Mouse (Mus musculus): ENCODE measurements around the gene Gm45713. TPM values are rescaled to one million over a fixed set of nuclear protein-coding genes. Genes with fewer than 3 reads are reported as not detected.
A peak's percentile ranks its signal among the peaks of the same experiment; 100 is the strongest.

Gene Gm45713
- total and polyA plus RNA-seq, 3 experiments, result 3.9 TPM; not detected in 2

GRCm38 (mm10) chr7:45134544-45135026, 1.4 kb downstream of the Gm45713 start:
- Histone ChIP-seq H3K79me2 (ENCODE audit: control insufficient read depth, insufficient read depth, low read length, poor library complexity) (peaks cover 6% of the 10 kb centered on the region), H3K9ac (ENCODE audit: control insufficient read depth, low read depth, low read length, poor library complexity, severe bottlenecking) (peak overlapping the region; percentile 75), H3K9me3 (replicated peaks; ENCODE audit: insufficient read depth, low read length) (no peaks in the 10 kb centered on the region), H3K36me3 (ENCODE audit: control insufficient read depth in 1 of 2, insufficient read depth in 2 of 2, low read length in 2 of 2) (peaks cover 0 to 22% of the 10 kb centered on the region in 2 experiments; a peak in 2 of 4 replicates), H3K27me3 (ENCODE audit: control insufficient read depth in 1 of 2, insufficient read depth in 2 of 2, low read length in 2 of 2) (no peaks in the 10 kb centered on the region), H3K27ac (ENCODE audit: control insufficient read depth, low read depth, low read length) (peak overlapping the region; percentile 92), H3K4me3 (ENCODE audit: control insufficient read depth in 1 of 2, insufficient read depth in 1 of 2, low read depth in 2 of 2, low read length in 2 of 2) (peak overlapping the region; percentile 61 to 74), H3K4me1 (ENCODE audit: control insufficient read depth in 1 of 2, insufficient read depth in 2 of 2, low read length in 2 of 2) (peaks cover 11 to 33% of the 10 kb centered on the region in 2 experiments)
- DNase-seq (ENCODE audit: low read depth, low spot score), result peak; percentile 92
- no peak for TF ChIP-seq ZKSCAN1 (IDR thresholded peaks at IDR 0.05; ENCODE audit: low read depth, low read length)
- TF ChIP-seq CHD2 (IDR thresholded peaks at IDR 0.05; ENCODE audit: low read length), result no peak
- no peak for TF ChIP-seq ZC3H11A (IDR thresholded peaks at IDR 0.05; ENCODE audit: low read depth, low read length)
- TF ChIP-seq E2F4 (IDR thresholded peaks at IDR 0.05; ENCODE audit: borderline replicate concordance, low read depth, low read length), result no peak
- 0 out of 2 replicates have a peak, but pooled peaks have one; percentile 26 for TF ChIP-seq POLR2AphosphoS2 (IDR thresholded peaks at IDR 0.05; ENCODE audit: low read length)
- no peak for TF ChIP-seq NELFE (IDR thresholded peaks at IDR 0.05; ENCODE audit: low read depth, low read length)
- TF ChIP-seq POLR2A (IDR thresholded peaks at IDR 0.05; ENCODE audit: control insufficient read depth in 1 of 2, insufficient read depth in 1 of 2, low read depth in 1 of 2, low read length in 2 of 2, poor library complexity in 1 of 2), result peak; percentile 41 to 53; a peak in 2 of 4 replicates
- TF ChIP-seq ZMIZ1 (IDR thresholded peaks at IDR 0.05; ENCODE audit: low read depth, low read length), result peak; percentile 54; the same call in 1 of the 2 replicates
- no peak for TF ChIP-seq ZNF384 (IDR thresholded peaks at IDR 0.05; ENCODE audit: low read depth, low read length)
- no peak for TF ChIP-seq GABPA (IDR thresholded peaks at IDR 0.05; ENCODE audit: low read depth, low read length)
- no peak for TF ChIP-seq RAD21 (IDR thresholded peaks at IDR 0.05; ENCODE audit: low read depth, low read length)
- 0 out of 2 replicates have a peak, but pooled peaks have one; percentile 4 for TF ChIP-seq TCF12 (IDR thresholded peaks at IDR 0.05; ENCODE audit: low read depth, low read length)
- no peak for TF ChIP-seq ELF1 (IDR thresholded peaks at IDR 0.05; ENCODE audit: low read depth, low read length)
- no peak for TF ChIP-seq MAZ (IDR thresholded peaks at IDR 0.05; ENCODE audit: low read depth, low read length)
- TF ChIP-seq EP300 (IDR thresholded peaks at IDR 0.05; ENCODE audit: low read depth in 1 of 2, low read length in 2 of 2), result no peak
- 0 out of 2 replicates have a peak, but pooled peaks have one; percentile 30 for TF ChIP-seq HCFC1 (IDR thresholded peaks at IDR 0.05; ENCODE audit: low read depth, low read length)
- no peak for TF ChIP-seq SIN3A (IDR thresholded peaks at IDR 0.05; ENCODE audit: low read length)
- no peak for TF ChIP-seq KAT2A (conservative IDR thresholded peaks at IDR 0.05; ENCODE audit: low read depth, low read length)

GRCm38 (mm10) chr7:45133446-45134159, 2.4 kb downstream of the Gm45713 start:
- Histone ChIP-seq H3K9ac (ENCODE audit: control insufficient read depth, low read depth, low read length, poor library complexity, severe bottlenecking) (no peak overlapping the region; the same call in 1 of the 2 replicates), H3K27ac (ENCODE audit: control insufficient read depth, low read depth, low read length) (no peak overlapping the region), H3K4me1 (ENCODE audit: control insufficient read depth in 1 of 2, insufficient read depth in 2 of 2, low read length in 2 of 2) (peaks cover 10 to 28% of the 10 kb centered on the region in 2 experiments), H3K36me3 (ENCODE audit: control insufficient read depth in 1 of 2, insufficient read depth in 2 of 2, low read length in 2 of 2) (peaks cover 0 to 21% of the 10 kb centered on the region in 2 experiments; a peak in 2 of 4 replicates), H3K9me3 (replicated peaks; ENCODE audit: insufficient read depth, low read length) (no peaks in the 10 kb centered on the region), H3K27me3 (ENCODE audit: control insufficient read depth in 1 of 2, insufficient read depth in 2 of 2, low read length in 2 of 2) (no peaks in the 10 kb centered on the region), H3K79me2 (ENCODE audit: control insufficient read depth, insufficient read depth, low read length, poor library complexity) (peaks cover 12% of the 10 kb centered on the region), H3K4me3 (ENCODE audit: control insufficient read depth in 1 of 2, insufficient read depth in 1 of 2, low read depth in 2 of 2, low read length in 2 of 2) (no peak overlapping the region)
- TF ChIP-seq CTCF (IDR thresholded peaks at IDR 0.05 in 2 of 3, conservative IDR thresholded peaks at IDR 0.05 in 1 of 3; ENCODE audit: control insufficient read depth in 1 of 3, insufficient read depth in 1 of 3, low read depth in 2 of 3, low read length in 3 of 3, poor library complexity in 1 of 3, severe bottlenecking in 1 of 3) (peak in 2 of 3 experiments; percentile 50 to 72; a peak in 4 of 6 replicates), CHD1 (IDR thresholded peaks at IDR 0.05; ENCODE audit: low read depth, low read length) (no peak), TCF12 (IDR thresholded peaks at IDR 0.05; ENCODE audit: low read depth, low read length) (no peak), SIN3A (IDR thresholded peaks at IDR 0.05; ENCODE audit: low read length) (no peak), CHD2 (IDR thresholded peaks at IDR 0.05; ENCODE audit: low read length) (no peak), POLR2A (IDR thresholded peaks at IDR 0.05; ENCODE audit: control insufficient read depth in 1 of 2, insufficient read depth in 1 of 2, low read depth in 1 of 2, low read length in 2 of 2, poor library complexity in 1 of 2) (0 out of 4 replicates have a peak, but pooled peaks of 1 of the 2 experiments have one; percentile 32)
- DNase-seq (ENCODE audit: low read depth, low spot score), result peak; percentile 84

All from MEL (cell line).